Mouse (Mus musculus): ENCODE data around the gene Ano4. TPM values are rescaled to one million over a fixed set of nuclear protein-coding genes. Genes with fewer than 3 reads are reported as not detected.
"Not testable (repeated sequence)": the region's sequence is repeated elsewhere in the genome, so short reads cannot be mapped to it uniquely, and the experiment has no call there.

The Ano4 gene
- polyA plus RNA-seq, 1 experiment = 0.67 TPM

- TF ChIP-seq CTCF (IDR thresholded peaks at IDR 0.05; ENCODE audit: borderline replicate concordance, insufficient read depth, low read length) (no peak), POLR2A (IDR thresholded peaks at IDR 0.05; ENCODE audit: low read depth, low read length) (no peak)
Measured at GRCm38 (mm10) chr10:89102025-89102424, 242.5 kb downstream of the Ano4 start.

GRCm38 (mm10) chr10:89098183-89098582, 246.4 kb downstream of the Ano4 start:
- Histone ChIP-seq H3K4me3 (ENCODE audit: insufficient read depth, low read length) (no peak overlapping the region), H3K4me1 (ENCODE audit: control insufficient read depth, insufficient read depth, low read length) (no peaks in the 10 kb centered on the region), H3K27ac (ENCODE audit: insufficient read depth, low read length) (no peak overlapping the region)
- TF ChIP-seq POLR2A (IDR thresholded peaks at IDR 0.05; ENCODE audit: low read depth, low read length) (no peak), CTCF (IDR thresholded peaks at IDR 0.05; ENCODE audit: borderline replicate concordance, insufficient read depth, low read length) (no peak)

More at GRCm38 (mm10) chr10:89102025-89102424, 242.5 kb downstream of the Ano4 start:
- H3K4me1 ChIP-seq (ENCODE audit: control insufficient read depth, insufficient read depth, low read length) = no peaks in the 10 kb centered on the region
- H3K4me3 ChIP-seq (ENCODE audit: insufficient read depth, low read length) = no peak overlapping the region
- H3K27ac ChIP-seq (ENCODE audit: insufficient read depth, low read length) = no peak overlapping the region

GRCm38 (mm10) chr10:89092350-89093040, 252.1 kb downstream of the Ano4 start:
- TF ChIP-seq CTCF (IDR thresholded peaks at IDR 0.05; ENCODE audit: borderline replicate concordance, insufficient read depth, low read length) (no peak), POLR2A (IDR thresholded peaks at IDR 0.05; ENCODE audit: low read depth, low read length) (no peak)
- no peak overlapping the region for H3K4me3 ChIP-seq (ENCODE audit: insufficient read depth, low read length)
- peaks cover 3% of the 10 kb centered on the region for H3K4me1 ChIP-seq (ENCODE audit: control insufficient read depth, insufficient read depth, low read length)
- no peak overlapping the region for H3K27ac ChIP-seq (ENCODE audit: insufficient read depth, low read length)

- H3K27ac ChIP-seq (ENCODE audit: insufficient read depth, low read length) = no peak overlapping the region
- no peaks in the 10 kb centered on the region for H3K4me1 ChIP-seq (ENCODE audit: control insufficient read depth, insufficient read depth, low read length)
- no peak for TF ChIP-seq POLR2A (IDR thresholded peaks at IDR 0.05; ENCODE audit: low read depth, low read length)
- no peak overlapping the region for H3K4me3 ChIP-seq (ENCODE audit: insufficient read depth, low read length)
Measured at GRCm38 (mm10) chr10:89077447-89077846, 267.1 kb downstream of the Ano4 start.

- Histone ChIP-seq H3K4me1 (ENCODE audit: control insufficient read depth, insufficient read depth, low read length) (no peaks in the 10 kb centered on the region), H3K27ac (ENCODE audit: insufficient read depth, low read length) (no peak overlapping the region), H3K4me3 (ENCODE audit: insufficient read depth, low read length) (no peak overlapping the region)
- TF ChIP-seq CTCF (IDR thresholded peaks at IDR 0.05; ENCODE audit: borderline replicate concordance, insufficient read depth, low read length) (no peak), POLR2A (IDR thresholded peaks at IDR 0.05; ENCODE audit: low read depth, low read length) (no peak)
Measured at GRCm38 (mm10) chr10:89055891-89056290, 288.7 kb downstream of the Ano4 start.

- not testable (repeated sequence) for H3K4me1 ChIP-seq (ENCODE audit: control insufficient read depth, insufficient read depth, low read length); H3K27ac ChIP-seq (ENCODE audit: insufficient read depth, low read length); H3K4me3 ChIP-seq (ENCODE audit: insufficient read depth, low read length)
Measured at GRCm38 (mm10) chr10:89044921-89045320, 299.6 kb downstream of the Ano4 start.

- Histone ChIP-seq H3K27ac (ENCODE audit: insufficient read depth, low read length) (no peak overlapping the region), H3K4me3 (ENCODE audit: insufficient read depth, low read length) (no peak overlapping the region), H3K4me1 (ENCODE audit: control insufficient read depth, insufficient read depth, low read length) (no peaks in the 10 kb centered on the region)
- no peak for TF ChIP-seq CTCF (IDR thresholded peaks at IDR 0.05; ENCODE audit: borderline replicate concordance, insufficient read depth, low read length)
- TF ChIP-seq POLR2A (IDR thresholded peaks at IDR 0.05; ENCODE audit: low read depth, low read length) = no peak
Measured at GRCm38 (mm10) chr10:89044166-89044565, 300.4 kb downstream of the Ano4 start.

GRCm38 (mm10) chr10:89018926-89019325, 325.6 kb downstream of the Ano4 start:
- Histone ChIP-seq H3K4me1 (ENCODE audit: control insufficient read depth, insufficient read depth, low read length) (no peaks in the 10 kb centered on the region), H3K27ac (ENCODE audit: insufficient read depth, low read length) (no peak overlapping the region), H3K4me3 (ENCODE audit: insufficient read depth, low read length) (no peak overlapping the region)
- no peak for TF ChIP-seq CTCF (IDR thresholded peaks at IDR 0.05; ENCODE audit: borderline replicate concordance, insufficient read depth, low read length)
- TF ChIP-seq POLR2A (IDR thresholded peaks at IDR 0.05; ENCODE audit: low read depth, low read length) = no peak

- TF ChIP-seq POLR2A (IDR thresholded peaks at IDR 0.05; ENCODE audit: low read depth, low read length) (no peak), CTCF (IDR thresholded peaks at IDR 0.05; ENCODE audit: borderline replicate concordance, insufficient read depth, low read length) (no peak)
- Histone ChIP-seq H3K27ac (ENCODE audit: insufficient read depth, low read length) (no peak overlapping the region), H3K4me1 (ENCODE audit: control insufficient read depth, insufficient read depth, low read length) (no peaks in the 10 kb centered on the region), H3K4me3 (ENCODE audit: insufficient read depth, low read length) (no peak overlapping the region)
Measured at GRCm38 (mm10) chr10:89008303-89008702, 336.3 kb downstream of the Ano4 start.

GRCm38 (mm10) chr10:89004518-89004917, 340.0 kb downstream of the Ano4 start:
- H3K4me3 ChIP-seq (ENCODE audit: insufficient read depth, low read length) = no peak overlapping the region
- no peaks in the 10 kb centered on the region for H3K4me1 ChIP-seq (ENCODE audit: control insufficient read depth, insufficient read depth, low read length)
- H3K27ac ChIP-seq (ENCODE audit: insufficient read depth, low read length) = no peak overlapping the region
- TF ChIP-seq CTCF (IDR thresholded peaks at IDR 0.05; ENCODE audit: borderline replicate concordance, insufficient read depth, low read length) (no peak), POLR2A (IDR thresholded peaks at IDR 0.05; ENCODE audit: low read depth, low read length) (no peak)

GRCm38 (mm10) chr10:88986925-88987324, 357.6 kb downstream of the Ano4 start:
- TF ChIP-seq POLR2A (IDR thresholded peaks at IDR 0.05; ENCODE audit: low read depth, low read length) (no peak), CTCF (IDR thresholded peaks at IDR 0.05; ENCODE audit: borderline replicate concordance, insufficient read depth, low read length) (no peak)
- Histone ChIP-seq H3K27ac (ENCODE audit: insufficient read depth, low read length) (no peak overlapping the region), H3K4me1 (ENCODE audit: control insufficient read depth, insufficient read depth, low read length) (no peaks in the 10 kb centered on the region), H3K4me3 (ENCODE audit: insufficient read depth, low read length) (no peak overlapping the region)

Data from embryonic fibroblast, embryonic 13.5 days (primary cell).